Mouse (Mus musculus) yolk sac, embryonic 10.5 days (tissue): ENCODE measurements around the gene Rbm39.
"Not testable (repeated sequence)": the region's sequence is repeated elsewhere in the genome, so short reads cannot be mapped to it uniquely, and the experiment has no call there.

Source experiments
- DNase-seq: peaks from one replicate; pipeline ENCODE4 v3.0.0-alpha.2; 2017; ENCODE audit warnings: low spot score

Rbm39 gene

DNA sequence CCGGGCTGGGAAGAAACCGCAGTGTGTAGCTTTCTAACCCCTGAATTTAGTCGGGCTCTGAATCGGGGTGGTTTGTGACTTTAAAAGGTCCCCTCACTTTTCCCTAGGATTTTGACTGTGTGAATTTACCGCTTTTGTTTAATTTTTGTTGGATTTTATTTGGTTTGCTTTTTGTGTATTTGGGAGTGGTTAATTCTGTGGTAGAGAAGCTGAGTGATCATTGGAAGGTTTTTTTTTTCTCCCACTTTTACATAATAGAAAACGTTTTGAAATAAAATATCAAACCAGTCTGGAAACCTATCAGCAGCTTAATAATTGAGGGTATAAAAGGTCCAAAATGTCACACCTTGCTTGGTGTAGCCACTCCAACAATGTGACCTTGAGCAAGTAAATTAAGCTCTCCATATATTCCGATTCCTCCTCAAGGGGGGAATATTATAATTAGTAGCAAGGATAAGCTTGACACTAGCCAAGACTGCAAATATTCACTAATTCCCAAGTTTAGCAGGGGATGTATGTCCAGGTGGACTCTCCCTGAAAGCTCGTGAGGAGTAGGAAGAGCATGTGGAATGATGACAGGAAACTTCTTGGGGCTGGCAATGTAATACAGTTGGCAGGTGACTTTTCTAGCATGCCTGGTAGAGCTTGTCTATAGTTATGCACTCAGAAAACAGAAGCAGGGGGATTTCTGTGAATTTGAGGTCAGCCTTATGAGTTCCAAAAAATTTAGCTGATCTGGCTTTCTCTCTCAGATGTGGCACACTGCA lies 969 bp upstream of the Rbm39 start:
- DNase-seq: no peak

DNA sequence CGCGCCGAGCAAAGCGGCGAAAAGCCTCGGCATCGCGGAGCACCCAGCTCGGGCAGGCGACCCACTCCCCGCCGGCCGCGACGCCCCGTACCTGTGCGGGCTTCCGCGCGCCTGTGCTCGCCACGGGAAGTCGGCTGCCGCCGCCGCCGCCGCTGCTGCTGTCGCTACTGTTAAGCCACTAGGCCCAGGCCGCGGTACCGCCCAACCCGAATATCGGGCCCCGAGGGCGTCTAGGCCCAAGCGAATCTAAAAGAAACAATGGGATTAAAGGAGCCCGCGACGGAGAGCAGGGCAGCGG lies 293 bp downstream of the Rbm39 start:
- no peak for DNase-seq

DNA sequence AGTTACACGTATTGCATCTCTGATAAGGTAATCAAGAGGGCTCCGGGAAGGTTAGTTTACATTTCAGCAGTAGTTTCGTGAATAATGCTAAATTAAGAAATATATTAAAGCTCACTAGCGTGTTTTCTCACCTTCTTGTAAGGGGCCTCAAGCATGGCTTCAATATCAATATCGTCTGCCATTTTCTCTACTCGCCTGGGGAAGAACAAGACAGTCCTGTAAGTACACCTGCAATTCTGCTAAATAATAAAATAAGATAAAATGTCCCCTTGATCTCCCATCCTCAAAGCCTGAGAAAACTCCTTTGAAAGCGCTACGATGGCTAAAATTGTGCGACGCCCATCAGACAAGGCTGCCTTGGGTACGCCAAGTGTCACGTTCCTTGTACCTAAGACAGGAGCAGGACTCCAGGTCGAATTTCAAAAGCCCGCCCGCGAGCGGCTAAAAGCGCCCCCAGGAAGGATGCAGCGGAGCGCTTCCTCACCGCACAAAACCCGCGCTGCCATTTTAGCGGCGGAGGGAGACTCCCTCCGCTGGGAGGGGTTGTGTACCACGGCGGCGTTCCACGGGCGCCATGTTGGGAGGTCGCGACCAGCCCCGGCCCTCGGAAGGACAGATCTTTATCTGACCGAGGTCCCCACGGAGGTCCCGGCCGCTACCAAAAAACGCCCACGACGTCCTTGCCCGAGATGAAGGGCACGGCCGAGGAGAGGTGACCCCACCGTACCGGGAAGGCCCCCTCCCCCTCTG lies 817 bp downstream of the Rbm39 start:
- DNase-seq: peak; percentile 76

GRCm38 (mm10) chr2:156177651-156178050 lies 2.4 kb downstream of the Rbm39 start:
- DNase-seq: no peak

DNA sequence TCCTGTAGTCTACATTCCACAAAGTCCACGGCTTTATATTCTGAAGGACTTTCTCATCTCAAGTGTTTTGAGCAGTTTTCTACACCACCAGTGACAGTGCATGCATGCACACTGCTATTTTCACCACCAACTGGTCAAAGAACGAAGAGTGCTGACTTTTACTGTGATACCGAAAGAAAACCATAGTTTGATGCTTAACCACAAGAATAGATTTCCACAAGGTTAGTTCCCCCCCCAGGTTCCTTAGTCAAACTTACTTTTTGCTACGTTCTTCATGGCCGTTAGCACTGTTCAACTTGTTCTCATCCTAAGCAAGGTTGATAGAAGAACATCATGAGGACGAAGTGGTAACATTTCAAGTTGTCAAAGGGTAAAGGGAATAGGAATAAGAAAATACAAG lies 3.0 kb downstream of the Rbm39 start:
- DNase-seq: no peak

GRCm38 (mm10) chr2:156166557-156166956 lies 13.5 kb downstream of the Rbm39 start:
- no peak for DNase-seq

- DNase-seq: no peak
These were observed 14.6 kb downstream of the Rbm39 start for GRCm38 (mm10) chr2:156165478-156165877.

DNA sequence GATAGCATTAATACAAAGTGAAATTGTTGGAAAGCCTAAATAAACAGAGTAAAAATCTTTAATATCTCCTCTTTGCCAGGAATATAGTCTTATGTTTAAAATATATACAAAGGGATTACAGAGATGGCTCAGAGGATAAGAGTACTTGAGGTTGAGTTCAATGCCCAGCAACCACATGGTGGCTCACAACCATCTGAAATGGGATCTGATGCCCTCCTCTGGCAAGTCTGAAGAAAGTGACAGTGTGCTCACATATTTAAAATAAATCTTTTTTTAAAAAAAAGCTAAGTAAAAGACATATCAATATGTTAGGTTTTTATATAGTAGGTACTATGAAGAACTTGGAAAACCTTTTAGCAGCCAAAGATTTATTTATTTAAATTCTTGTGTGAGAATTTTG lies 28.5 kb downstream of the Rbm39 start:
- no peak for DNase-seq

DNA sequence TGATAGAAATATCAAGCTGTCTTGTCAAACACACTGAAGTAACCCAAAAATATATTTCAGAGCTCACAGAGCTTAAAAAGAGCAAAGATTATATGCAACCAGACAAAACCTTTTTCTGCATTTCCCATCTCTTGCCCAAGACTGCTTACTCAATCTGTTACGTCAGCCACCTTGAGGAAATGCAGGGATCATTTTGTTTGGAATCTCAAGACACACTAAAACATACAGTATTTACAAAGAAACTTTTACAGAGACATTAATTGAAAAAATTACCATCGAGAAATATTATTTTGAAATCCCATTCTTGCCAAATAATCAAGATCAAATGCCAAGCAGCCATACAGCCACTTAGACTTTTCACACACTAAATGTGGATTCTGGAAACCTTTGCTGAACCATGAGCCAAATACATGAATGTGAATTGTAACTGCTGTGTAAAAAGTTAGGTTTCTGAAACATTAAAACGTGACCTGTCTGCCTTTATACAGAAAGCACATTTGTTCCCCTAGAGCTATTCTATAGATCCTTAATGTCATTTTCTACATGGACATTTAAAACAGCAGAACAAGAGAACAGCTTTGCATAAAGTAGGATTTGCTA lies 32.6 kb downstream of the Rbm39 start:
- no peak for DNase-seq

DNA sequence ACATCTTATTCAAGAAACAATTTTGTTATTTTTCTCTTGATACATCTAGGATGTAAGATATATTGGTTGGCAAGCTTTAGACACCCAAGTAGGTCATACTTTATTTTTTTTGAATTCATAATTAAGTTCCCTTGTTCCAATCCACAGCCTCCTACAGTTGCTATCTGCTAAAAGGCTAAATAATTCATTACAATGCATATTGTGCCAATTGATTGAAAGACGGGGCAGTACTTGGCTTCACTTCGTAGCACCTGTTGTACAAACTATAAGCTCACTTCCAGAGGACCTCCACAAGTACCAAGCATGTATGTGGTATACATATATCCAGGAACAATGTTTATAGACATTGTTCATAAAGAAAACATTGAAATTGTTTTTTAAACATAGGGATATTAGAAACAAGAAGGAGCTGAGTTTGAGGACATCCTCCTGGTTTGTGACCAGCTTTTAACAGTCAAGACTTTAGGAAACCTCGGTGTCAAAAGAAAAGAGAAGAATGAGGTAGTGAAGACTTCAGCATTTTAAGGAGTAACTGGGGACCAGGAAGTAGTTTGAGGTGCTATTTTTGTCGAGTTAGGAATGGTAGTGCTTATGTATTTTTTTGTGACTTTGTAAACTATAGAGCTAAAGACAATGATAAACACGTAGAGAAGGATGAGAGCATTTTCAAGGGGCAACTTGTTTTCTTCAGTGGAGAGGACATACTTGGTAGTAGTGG lies 33.6 kb downstream of the Rbm39 start:
- no peak for DNase-seq

GRCm38 (mm10) chr2:156145486-156146130 lies 34.4 kb downstream of the Rbm39 start:
- DNase-seq: no peak

- DNase-seq: peak; percentile 95
These were observed 35.9 kb downstream of the Rbm39 start, which contains the start of the genes Romo1 and Nfs1 for GRCm38 (mm10) chr2:156143953-156144724. TSS of gene Romo1 (plus strand) at chr2:156144039. TSS of gene Nfs1 (minus strand) at chr2:156144186.

DNA sequence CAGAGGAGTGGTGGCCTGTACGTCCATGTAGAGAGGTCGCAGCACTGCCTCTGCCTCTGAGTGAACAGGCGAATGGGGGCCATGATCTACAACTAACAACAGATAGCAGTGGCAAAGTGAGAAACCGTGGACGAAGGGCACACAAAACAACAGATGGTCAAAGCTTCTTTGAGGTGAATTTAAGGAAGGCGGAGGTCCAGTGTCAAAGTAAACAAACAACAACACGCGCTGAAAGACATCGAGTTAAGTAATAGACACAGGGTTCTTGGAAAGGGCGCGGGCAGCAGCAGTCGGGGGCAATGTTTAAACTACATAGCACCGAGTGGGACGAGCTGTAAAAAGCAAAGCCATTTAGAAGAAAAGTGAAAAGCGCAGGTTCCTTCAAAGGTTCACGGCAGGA lies 36.7 kb downstream of the Rbm39 start:
- DNase-seq: peak; percentile 38

GRCm38 (mm10) chr2:156142820-156143219 lies 37.2 kb downstream of the Rbm39 start:
- DNase-seq: no peak

- no peak for DNase-seq
These were observed 44.3 kb downstream of the Rbm39 start for GRCm38 (mm10) chr2:156135695-156136094.

GRCm38 (mm10) chr2:156134161-156134560 lies 45.9 kb downstream of the Rbm39 start:
- DNase-seq: no peak

DNA sequence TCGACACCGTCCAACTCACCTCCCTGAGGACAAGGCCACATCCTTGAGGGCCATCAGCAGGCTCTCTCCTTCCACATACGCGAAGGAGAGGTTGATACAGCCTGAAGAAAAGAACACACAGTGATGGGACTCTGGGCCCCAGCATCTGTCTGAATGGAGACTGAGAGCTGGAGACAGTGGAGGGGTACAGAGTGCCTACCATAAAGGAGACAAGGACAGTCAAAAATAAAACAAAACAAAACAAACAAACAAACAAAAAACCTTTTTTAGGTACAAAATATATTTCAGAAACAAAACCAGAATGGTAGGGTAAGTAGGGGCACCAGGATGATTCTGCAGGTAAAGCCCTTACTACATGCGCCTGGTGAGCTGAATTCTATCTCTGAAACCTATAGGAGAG lies 53.0 kb downstream of the Rbm39 start, which contains the start of gene Gm28036:
Gene Gm28036, minus strand, starts transcription at position 101 of the 400 bp plus-strand sequence.
- no peak for DNase-seq

DNA sequence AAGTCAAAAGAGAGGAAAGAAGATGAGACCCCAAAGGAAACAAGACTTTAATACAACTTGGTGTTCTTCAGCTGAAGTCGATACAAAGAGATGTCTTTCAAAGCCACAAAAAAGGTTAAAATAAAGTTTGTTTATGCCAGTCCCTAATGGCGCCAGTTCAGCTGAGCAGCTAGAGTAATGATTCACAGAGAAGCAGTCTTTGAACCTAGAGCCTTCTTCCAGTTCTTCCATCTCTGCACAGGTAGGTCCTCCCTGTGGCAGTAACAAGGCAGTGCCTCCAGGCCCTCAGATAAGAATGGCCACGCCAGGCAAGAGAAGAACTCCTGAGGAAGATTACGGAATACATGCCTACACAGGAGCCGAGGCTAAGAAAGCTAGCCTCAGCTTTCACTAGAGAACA lies 56.3 kb downstream of the Rbm39 start:
- DNase-seq: peak; percentile 16

GRCm38 (mm10) chr2:156119566-156119965 lies 60.5 kb downstream of the Rbm39 start:
- no peak for DNase-seq

GRCm38 (mm10) chr2:156112080-156112423 lies 68.0 kb downstream of the Rbm39 start:
- not testable (repeated sequence) for DNase-seq
